Mouse (Mus musculus) erythroblast, embryonic 14.5 days (primary cell): ENCODE measurements around the gene Ttc37. TPM values are rescaled to one million over a fixed set of nuclear protein-coding genes. Genes with fewer than 3 reads are reported as not detected.

ENCODE experiments used
- H3K27me3 ChIP-seq: 2 replicates; pipeline ENCODE4 v1.6.1; 2012; ENCODE audit warnings: inconsistent platforms; ENCODE audit not compliant: control insufficient read depth
- H3K36me3 ChIP-seq: 2 replicates; pipeline ENCODE4 v1.6.1; 2012; ENCODE audit warnings: mild to moderate bottlenecking, inconsistent platforms; ENCODE audit not compliant: control insufficient read depth
- H3K4me1 ChIP-seq: 2 replicates; pipeline ENCODE4 v1.6.1; 2012; ENCODE audit warnings: inconsistent platforms; ENCODE audit not compliant: control insufficient read depth
- H3K4me3 ChIP-seq: replicated peaks from 2 replicates; pipeline ENCODE3; 2012; ENCODE audit warnings: moderate library complexity, mild to moderate bottlenecking, inconsistent platforms
- H3K9me3 ChIP-seq: 2 replicates; pipeline ENCODE4 v1.6.1; 2012; ENCODE audit warnings: low read length, inconsistent platforms, mixed read lengths; ENCODE audit not compliant: control insufficient read depth
- GATA1 ChIP-seq: IDR thresholded peaks from 2 replicates; pipeline ENCODE4 v1.6.1; 2012; ENCODE audit warnings: low read length, inconsistent platforms, mixed read lengths
- TAL1 ChIP-seq: IDR thresholded peaks from 3 replicates; pipeline ENCODE4 v1.6.1; 2012; ENCODE audit warnings: low read length, inconsistent platforms, mixed read lengths
- polyA plus RNA-seq: library from polyadenylated mRNA; stranded (reverse); fragments of >175 nt; gene quantifications from 2 replicates; pipeline ENCODE4 v1.2.3, GENCODE M21; 2012

Ttc37 gene
- polyA plus RNA-seq, 1 experiment = 0.06 TPM

GRCm38 (mm10) chr13:76194937-76195336, 96.4 kb downstream of the Ttc37 start:
- H3K4me1 ChIP-seq = no peaks in the 10 kb centered on the region
- TF ChIP-seq GATA1 (no peak), TAL1 (no peak)
- H3K9me3 ChIP-seq = no peaks in the 10 kb centered on the region
- H3K4me3 ChIP-seq = no peak overlapping the region
- no peaks in the 10 kb centered on the region for H3K27me3 ChIP-seq
- peaks cover 4% of the 10 kb centered on the region for H3K36me3 ChIP-seq

GRCm38 (mm10) chr13:76195431-76196138, 97.1 kb downstream of the Ttc37 start:
- Histone ChIP-seq H3K36me3 (peaks cover 4% of the 10 kb centered on the region), H3K9me3 (no peaks in the 10 kb centered on the region), H3K27me3 (no peaks in the 10 kb centered on the region), H3K4me3 (no peak overlapping the region), H3K4me1 (no peaks in the 10 kb centered on the region)
- TF ChIP-seq GATA1 (no peak), TAL1 (no peak)

- no peak overlapping the region for H3K4me3 ChIP-seq
- no peaks in the 10 kb centered on the region for H3K4me1 ChIP-seq
- H3K9me3 ChIP-seq = no peaks in the 10 kb centered on the region
- TF ChIP-seq GATA1 = no peak
- TF ChIP-seq TAL1 = no peak
- H3K27me3 ChIP-seq = no peaks in the 10 kb centered on the region
- H3K36me3 ChIP-seq = no peaks in the 10 kb centered on the region; the same call in 1 of the 2 replicates
Measured at GRCm38 (mm10) chr13:76197297-76197848, 98.8 kb downstream of the Ttc37 start.

GRCm38 (mm10) chr13:76199943-76200342, 101.4 kb downstream of the Ttc37 start:
- Histone ChIP-seq H3K9me3 (no peaks in the 10 kb centered on the region), H3K36me3 (no peaks in the 10 kb centered on the region), H3K4me3 (no peak overlapping the region), H3K27me3 (no peaks in the 10 kb centered on the region), H3K4me1 (no peaks in the 10 kb centered on the region)
- TF ChIP-seq TAL1 (no peak), GATA1 (no peak)

GRCm38 (mm10) chr13:76214928-76215327, 116.4 kb downstream of the Ttc37 start:
- Histone ChIP-seq H3K9me3 (no peaks in the 10 kb centered on the region), H3K27me3 (no peaks in the 10 kb centered on the region), H3K36me3 (no peaks in the 10 kb centered on the region), H3K4me3 (no peak overlapping the region), H3K4me1 (no peaks in the 10 kb centered on the region)
- TF ChIP-seq GATA1 = no peak
- no peak for TF ChIP-seq TAL1

- Histone ChIP-seq H3K27me3 (no peaks in the 10 kb centered on the region), H3K4me3 (no peak overlapping the region), H3K4me1 (no peaks in the 10 kb centered on the region), H3K36me3 (no peaks in the 10 kb centered on the region), H3K9me3 (no peaks in the 10 kb centered on the region)
- TF ChIP-seq TAL1 (no peak), GATA1 (no peak)
Measured at GRCm38 (mm10) chr13:76215397-76215796, 116.9 kb downstream of the Ttc37 start.

Other genes starting within 250 kb of the Ttc37 start
- gene Rhobtb3, start 154.8 kb upstream of the Ttc37 start, polyA plus RNA-seq = 0.03 and 0.04 TPM in 2 replicates
- gene Spata9, start 131.6 kb upstream of the Ttc37 start, polyA plus RNA-seq = not detected in 2 replicates
- gene Rfesd, start 80.0 kb upstream of the Ttc37 start, polyA plus RNA-seq = 0.90 and 1.3 TPM in 2 replicates
- 0.62 and 0.78 TPM in 2 replicates for gene Gpr150, start 41.7 kb upstream of the Ttc37 start, polyA plus RNA-seq
- 0.09 TPM in 1 of 2 replicates, not detected in the other for gene Arsk, start 74 bp upstream of the Ttc37 start, polyA plus RNA-seq
- not detected in 2 replicates for gene Fam81b, start 206.3 kb downstream of the Ttc37 start, polyA plus RNA-seq